Mouse (Mus musculus): Measurements from ENCODE around the gene Spata20. TPM values are rescaled to one million over a fixed set of nuclear protein-coding genes. Genes with fewer than 3 reads are reported as not detected.

The Spata20 gene
- polyA plus RNA-seq, 1 experiment from 2014 or later, result 0.40 TPM

GRCm38 (mm10) chr11:94481963-94482362 lies 4.0 kb downstream of the Spata20 start:
- Histone ChIP-seq H3K36me3 (no peaks in the 10 kb centered on the region), H3K4me3 (replicated peaks) (no peak overlapping the region), H3K27ac (no peak overlapping the region), H3K27me3 (peaks cover 29% of the 10 kb centered on the region), H3K9ac (replicated peaks) (no peak overlapping the region), H3K4me1 (replicated peaks) (peaks cover 12% of the 10 kb centered on the region), H3K9me3 (no peaks in the 10 kb centered on the region), H3K4me2 (no peak overlapping the region)
- ATAC-seq (ENCODE audit: insufficient number of reproducible peaks, insufficient read depth, low FRiP score, low TSS enrichment, low read depth), result no peak
- WGBS, result 89% methylated on average over 7 of the region's 7 CpGs

- WGBS, result 85% methylated on average over 9 of the region's 9 CpGs
- Histone ChIP-seq H3K9ac (replicated peaks) (no peak overlapping the region), H3K36me3 (no peaks in the 10 kb centered on the region), H3K4me1 (replicated peaks) (peaks cover 11% of the 10 kb centered on the region), H3K27me3 (peaks cover 30% of the 10 kb centered on the region), H3K4me2 (no peak overlapping the region), H3K4me3 (replicated peaks) (no peak overlapping the region), H3K9me3 (no peaks in the 10 kb centered on the region), H3K27ac (0 out of 2 replicates have a peak overlapping the region, but pooled peaks have one; percentile 45)
- ATAC-seq (ENCODE audit: insufficient number of reproducible peaks, insufficient read depth, low FRiP score, low TSS enrichment, low read depth), result no peak
Measured at GRCm38 (mm10) chr11:94480382-94480781, 5.6 kb downstream of the Spata20 start.

DNA sequence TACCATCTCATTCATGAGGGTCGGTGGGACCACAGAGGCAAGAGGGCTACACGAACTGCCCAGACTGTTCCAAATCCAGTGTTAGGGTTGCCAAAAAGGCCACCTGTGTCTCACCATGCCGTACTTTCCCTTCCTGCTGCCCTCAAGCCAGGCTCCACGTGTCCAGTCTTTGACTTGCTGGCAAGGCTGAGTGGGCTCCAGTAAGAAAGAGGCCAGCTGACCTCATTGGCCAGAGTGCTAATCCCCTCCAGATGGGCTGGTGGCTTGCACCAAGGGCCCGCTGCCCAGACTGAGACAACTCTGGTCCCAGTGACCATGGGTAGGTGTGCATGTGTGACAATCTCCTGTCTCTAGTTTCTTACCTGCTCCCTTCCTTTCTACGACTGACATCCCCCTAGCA lies 8.3 kb downstream of the Spata20 start:
- WGBS, result 48% methylated on average over 6 of the region's 6 CpGs
- H3K4me3 ChIP-seq (replicated peaks), result no peak overlapping the region
- no peak for ATAC-seq (ENCODE audit: insufficient number of reproducible peaks, insufficient read depth, low FRiP score, low TSS enrichment, low read depth)

GRCm38 (mm10) chr11:94475722-94476121 lies 10.3 kb downstream of the Spata20 start:
- 28% methylated on average over 11 of the region's 11 CpGs for WGBS
- no peak overlapping the region for H3K4me3 ChIP-seq (replicated peaks)
- H3K4me1 ChIP-seq (replicated peaks), result peaks cover 36% of the 10 kb centered on the region

More for the DNA sequence above, 8.3 kb downstream of the Spata20 start:
- no peak overlapping the region for H3K27ac ChIP-seq
- H3K27me3 ChIP-seq, result peaks cover 31% of the 10 kb centered on the region
- no peak overlapping the region for H3K9ac ChIP-seq (replicated peaks)
- no peaks in the 10 kb centered on the region for H3K36me3 ChIP-seq
- H3K4me1 ChIP-seq (replicated peaks), result peaks cover 22% of the 10 kb centered on the region
- H3K4me2 ChIP-seq, result no peak overlapping the region
- no peaks in the 10 kb centered on the region for H3K9me3 ChIP-seq

GRCm38 (mm10) chr11:94474544-94474910 lies 11.5 kb downstream of the Spata20 start:
- H3K27me3 ChIP-seq, result peaks cover 29% of the 10 kb centered on the region
- ATAC-seq (ENCODE audit: insufficient number of reproducible peaks, insufficient read depth, low FRiP score, low TSS enrichment, low read depth), result no peak
- H3K9ac ChIP-seq (replicated peaks), result no peak overlapping the region
- peak overlapping the region; percentile 83 for H3K4me2 ChIP-seq
- H3K4me3 ChIP-seq (replicated peaks), result peak overlapping the region; percentile 97
- no peaks in the 10 kb centered on the region for H3K9me3 ChIP-seq
- no peaks in the 10 kb centered on the region for H3K36me3 ChIP-seq
- H3K27ac ChIP-seq, result peak overlapping the region; percentile 98
- H3K4me1 ChIP-seq (replicated peaks), result peaks cover 48% of the 10 kb centered on the region
- 2% methylated on average over 11 of the region's 11 CpGs for WGBS

More at GRCm38 (mm10) chr11:94475722-94476121, 10.3 kb downstream of the Spata20 start:
- Histone ChIP-seq H3K27me3 (peaks cover 31% of the 10 kb centered on the region), H3K9me3 (no peaks in the 10 kb centered on the region), H3K36me3 (no peaks in the 10 kb centered on the region), H3K9ac (replicated peaks) (no peak overlapping the region), H3K27ac (no peak overlapping the region), H3K4me2 (no peak overlapping the region)
- no peak for ATAC-seq (ENCODE audit: insufficient number of reproducible peaks, insufficient read depth, low FRiP score, low TSS enrichment, low read depth)

GRCm38 (mm10) chr11:94473707-94474543 lies 12.1 kb downstream of the Spata20 start, which contains the start of gene Cacna1g:
Gene Cacna1g (minus strand): TSS chr11:94474198.
- Histone ChIP-seq H3K4me1 (replicated peaks) (peaks cover 54% of the 10 kb centered on the region), H3K4me3 (replicated peaks) (peak within 1 kb of the TSS; percentile 97), H3K27me3 (peaks cover 23% of the 10 kb centered on the region), H3K9ac (replicated peaks) (peak within 1 kb of the TSS; percentile 98), H3K9me3 (no peaks in the 10 kb centered on the region), H3K27ac (peak within 1 kb of the TSS; percentile 98), H3K36me3 (no peaks in the 10 kb centered on the region), H3K4me2 (peak within 1 kb of the TSS; percentile 83)
- under 1% methylated on average over 49 of the region's 71 CpGs for WGBS
- ATAC-seq (ENCODE audit: insufficient number of reproducible peaks, insufficient read depth, low FRiP score, low TSS enrichment, low read depth), result peak; percentile 89

DNA sequence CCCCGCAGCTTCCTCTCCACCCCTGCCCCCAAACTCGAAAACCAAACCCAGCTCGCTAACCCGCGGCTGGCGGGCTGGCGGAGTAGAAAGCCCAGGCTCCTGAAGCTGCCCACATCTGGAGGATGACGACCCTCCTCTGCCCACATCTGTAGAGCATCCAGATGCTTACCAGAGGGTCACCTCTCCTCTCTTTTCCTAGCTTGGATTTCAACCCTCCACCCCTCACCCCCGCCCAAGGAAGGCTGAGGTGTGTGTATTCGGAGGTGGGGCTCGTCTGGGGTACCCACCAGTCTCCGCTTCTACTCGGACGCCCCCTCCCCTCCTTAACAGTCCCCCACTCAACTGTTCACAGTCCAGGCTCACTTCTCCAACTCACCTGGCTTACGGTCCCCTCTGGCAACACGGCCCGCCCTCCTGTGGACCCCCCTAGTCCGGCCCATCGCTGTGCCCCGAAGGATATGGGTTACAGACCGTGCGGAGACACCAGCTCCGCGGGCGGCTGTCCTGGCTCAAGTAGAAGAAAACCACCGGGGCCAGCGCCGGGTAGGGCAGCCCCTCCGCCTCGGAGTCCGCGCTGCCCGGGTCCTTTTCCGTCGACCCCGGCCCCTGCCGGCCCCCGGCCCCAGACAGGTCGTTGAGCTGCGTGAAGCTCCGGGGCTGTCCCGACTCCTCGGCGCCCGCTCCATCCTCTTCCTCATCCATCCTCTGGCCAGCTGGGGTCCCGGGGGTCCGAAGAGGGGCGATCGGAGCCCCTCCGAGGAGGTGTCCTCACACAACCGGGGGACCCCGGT lies 12.9 kb downstream of the Spata20 start:
- Histone ChIP-seq H3K9me3 (no peaks in the 10 kb centered on the region), H3K4me1 (replicated peaks) (peaks cover 62% of the 10 kb centered on the region), H3K9ac (replicated peaks) (peak overlapping the region; percentile 98), H3K4me3 (replicated peaks) (peak overlapping the region; percentile 97), H3K4me2 (peak overlapping the region; percentile 83), H3K27ac (peak overlapping the region; percentile 98), H3K27me3 (peaks cover 22% of the 10 kb centered on the region), H3K36me3 (no peaks in the 10 kb centered on the region)
- WGBS, result under 1% methylated on average over 51 of the region's 52 CpGs
- no peak; the same call in 1 of the 2 replicates for ATAC-seq (ENCODE audit: insufficient number of reproducible peaks, insufficient read depth, low FRiP score, low TSS enrichment, low read depth)

GRCm38 (mm10) chr11:94472585-94472915 lies 13.4 kb downstream of the Spata20 start:
- peak overlapping the region; percentile 98 for H3K9ac ChIP-seq (replicated peaks)
- H3K4me2 ChIP-seq, result peak overlapping the region; percentile 83
- peaks cover 20% of the 10 kb centered on the region for H3K27me3 ChIP-seq
- peak overlapping the region; percentile 97 for H3K4me3 ChIP-seq (replicated peaks)
- H3K36me3 ChIP-seq, result peaks cover 3% of the 10 kb centered on the region; the same call in 1 of the 2 replicates
- peak overlapping the region; percentile 98 for H3K27ac ChIP-seq
- H3K4me1 ChIP-seq (replicated peaks), result peaks cover 65% of the 10 kb centered on the region
- WGBS, result 2% methylated on average over 15 of the region's 15 CpGs
- no peak for ATAC-seq (ENCODE audit: insufficient number of reproducible peaks, insufficient read depth, low FRiP score, low TSS enrichment, low read depth)
- H3K9me3 ChIP-seq, result no peaks in the 10 kb centered on the region

DNA sequence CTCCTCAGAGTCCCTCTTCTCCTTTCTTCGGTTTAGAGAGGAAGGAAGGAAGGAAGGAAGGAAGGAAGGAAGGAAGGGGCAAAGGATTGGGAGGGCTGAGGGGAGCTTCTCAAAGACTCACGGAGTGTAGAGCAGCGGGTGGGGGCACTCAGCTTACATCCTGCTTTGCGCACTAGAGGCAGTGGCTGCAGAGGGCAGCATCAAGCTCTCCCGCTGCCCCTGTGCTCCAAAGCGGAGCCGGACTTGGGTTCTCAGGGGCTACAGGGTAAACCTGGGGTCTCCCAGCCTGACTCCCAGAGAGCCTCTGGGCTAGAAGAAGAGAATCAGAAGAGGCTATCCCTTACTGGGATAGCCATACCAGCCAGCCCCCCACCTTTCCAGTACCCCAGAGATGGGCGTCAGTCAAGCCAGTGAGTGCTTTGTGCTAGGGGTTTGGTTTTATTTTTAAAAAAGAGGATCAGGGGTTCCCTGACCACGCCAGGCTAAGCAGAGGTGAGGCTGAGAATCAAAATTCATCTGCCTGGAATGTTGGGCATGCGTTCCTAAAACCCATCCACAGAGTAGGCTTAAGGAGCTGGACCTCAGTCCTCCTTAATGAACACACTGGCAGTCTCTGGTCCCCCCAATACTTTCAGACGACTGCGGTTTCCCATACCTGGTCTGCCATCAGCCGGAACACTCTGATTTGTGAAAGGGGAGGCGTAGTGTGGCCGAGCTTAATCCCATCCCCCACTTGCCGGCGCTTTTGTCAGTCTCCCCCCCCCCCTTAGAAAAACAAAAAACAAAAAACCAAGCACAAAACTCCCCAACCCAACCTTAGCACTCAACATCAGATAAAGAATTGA lies 14.0 kb downstream of the Spata20 start:
- Histone ChIP-seq H3K36me3 (peaks cover 6% of the 10 kb centered on the region; the same call in 1 of the 2 replicates), H3K27ac (peak overlapping the region; percentile 98), H3K9me3 (no peaks in the 10 kb centered on the region), H3K4me3 (replicated peaks) (peak overlapping the region; percentile 97), H3K4me2 (peak overlapping the region; percentile 83), H3K4me1 (replicated peaks) (peaks cover 67% of the 10 kb centered on the region), H3K27me3 (peaks cover 17% of the 10 kb centered on the region), H3K9ac (replicated peaks) (peak overlapping the region; percentile 98)
- WGBS, result 3% methylated on average over 17 of the region's 17 CpGs
- no peak for ATAC-seq (ENCODE audit: insufficient number of reproducible peaks, insufficient read depth, low FRiP score, low TSS enrichment, low read depth)

GRCm38 (mm10) chr11:94470391-94470790 lies 15.6 kb downstream of the Spata20 start:
- H3K36me3 ChIP-seq, result peaks cover 22% of the 10 kb centered on the region
- H3K4me1 ChIP-seq (replicated peaks), result peaks cover 65% of the 10 kb centered on the region
- peak overlapping the region; percentile 40 for H3K9ac ChIP-seq (replicated peaks)
- H3K9me3 ChIP-seq, result no peaks in the 10 kb centered on the region
- peak overlapping the region; percentile 83 for H3K4me2 ChIP-seq
- peak overlapping the region; percentile 98 for H3K27ac ChIP-seq
- WGBS, result 2% methylated on average over 6 of the region's 7 CpGs
- H3K27me3 ChIP-seq, result peaks cover 5% of the 10 kb centered on the region
- no peak for ATAC-seq (ENCODE audit: insufficient number of reproducible peaks, insufficient read depth, low FRiP score, low TSS enrichment, low read depth)
- H3K4me3 ChIP-seq (replicated peaks), result peak overlapping the region; percentile 97

Data from limb, embryonic 12.5 days (tissue).